Mouse (Mus musculus) c-Kit-positive CD71-positive TER-119-negative erythroid progenitor cells, embryonic 14.5 days (primary cell): ENCODE results near the gene Tecr.
"Not testable (repeated sequence)": the region's sequence is repeated elsewhere in the genome, so short reads cannot be mapped to it uniquely, and the experiment has no call there.

Experiments
- DNase-seq: peaks from one replicate; pipeline ENCODE4 v3.0.0-alpha.2; 2013; ENCODE audit warnings: low read depth

The Tecr gene

DNA sequence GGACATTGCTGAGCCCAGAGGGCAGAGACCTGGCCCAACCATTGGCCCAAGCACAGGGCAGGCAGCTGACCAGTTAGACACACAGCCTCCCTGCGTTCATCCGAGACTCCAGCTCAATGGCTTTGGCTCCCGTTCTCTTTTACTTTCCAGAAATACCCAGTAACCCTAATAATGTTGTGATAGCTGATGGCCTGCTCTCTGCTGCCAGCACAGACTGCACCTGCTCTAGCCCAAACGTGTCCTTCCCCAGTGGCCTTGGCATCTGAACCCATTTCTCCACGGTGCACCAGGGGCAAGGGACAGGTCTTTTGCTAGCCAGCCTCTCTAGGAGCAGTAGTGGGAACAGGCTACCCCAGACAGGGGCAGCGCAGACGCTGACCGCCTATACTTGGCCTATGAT lies 26.9 kb downstream of the Tecr start:
- DNase-seq, result no peak

DNA sequence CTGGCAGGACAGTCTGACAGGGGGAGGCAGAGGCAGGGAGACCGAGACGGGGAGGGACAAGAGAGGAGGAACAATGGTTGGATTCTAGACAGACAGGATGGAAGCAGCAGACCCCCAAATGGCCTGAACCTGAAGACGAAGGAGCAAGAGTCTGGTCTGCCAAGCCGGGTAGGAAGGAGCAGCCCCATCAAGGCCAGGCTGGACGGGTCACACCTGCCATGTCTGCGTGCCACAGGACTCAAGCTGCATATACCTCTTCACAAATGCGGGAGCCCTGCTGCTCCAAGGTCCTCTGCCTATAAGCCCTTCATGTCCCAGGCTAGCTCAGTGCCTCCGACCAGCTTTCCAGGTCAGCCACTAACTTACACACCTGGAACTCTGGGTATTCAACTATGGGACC lies 28.1 kb downstream of the Tecr start:
- DNase-seq, result no peak

GRCm38 (mm10) chr8:83578131-83579055 lies 29.4 kb downstream of the Tecr start:
- no peak for DNase-seq

GRCm38 (mm10) chr8:83577384-83577791 lies 30.4 kb downstream of the Tecr start:
- DNase-seq, result no peak

DNA sequence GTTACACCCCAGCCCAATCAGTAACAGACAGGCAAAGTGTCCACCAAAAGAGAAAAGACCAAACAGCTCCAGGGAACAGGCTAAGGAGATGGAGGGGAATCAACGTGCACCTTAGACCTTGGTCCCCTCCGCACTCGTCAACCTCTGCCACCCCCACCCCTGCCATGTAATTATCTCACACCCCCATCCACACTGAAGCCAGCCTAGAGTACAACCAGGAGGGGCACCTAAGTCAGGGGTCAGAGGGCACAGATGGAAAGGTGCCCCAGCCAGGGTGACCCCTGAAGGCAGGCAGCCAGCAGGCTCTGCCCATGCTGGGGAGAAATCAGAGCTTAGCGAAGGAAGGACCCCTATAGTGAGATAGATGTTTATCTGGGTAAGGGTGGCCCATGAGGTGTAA lies 30.9 kb downstream of the Tecr start:
- no peak for DNase-seq

DNA sequence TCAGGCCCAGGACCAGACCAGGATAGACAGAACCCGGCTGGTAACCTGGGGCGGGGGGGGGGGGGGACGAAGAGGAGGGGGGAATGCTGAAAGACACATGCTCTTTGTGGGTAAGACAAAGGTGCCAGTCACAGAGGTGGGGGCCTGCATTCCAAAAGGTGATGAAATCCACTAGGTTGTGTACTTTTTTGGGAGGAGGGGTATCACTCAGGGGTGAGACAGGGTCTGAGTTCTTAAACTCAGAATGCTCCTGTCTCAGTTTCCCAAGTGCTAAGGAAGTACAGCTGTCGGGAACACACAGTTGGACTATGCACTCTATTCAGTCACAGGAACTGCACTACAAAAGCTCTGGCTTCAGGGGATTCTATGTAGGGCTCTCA lies 31.3 kb downstream of the Tecr start:
- DNase-seq, result no peak

- DNase-seq, result no peak
Measured at GRCm38 (mm10) chr8:83575561-83576515, 31.9 kb downstream of the Tecr start.

GRCm38 (mm10) chr8:83574631-83575315 lies 33.0 kb downstream of the Tecr start:
- no peak for DNase-seq

DNA sequence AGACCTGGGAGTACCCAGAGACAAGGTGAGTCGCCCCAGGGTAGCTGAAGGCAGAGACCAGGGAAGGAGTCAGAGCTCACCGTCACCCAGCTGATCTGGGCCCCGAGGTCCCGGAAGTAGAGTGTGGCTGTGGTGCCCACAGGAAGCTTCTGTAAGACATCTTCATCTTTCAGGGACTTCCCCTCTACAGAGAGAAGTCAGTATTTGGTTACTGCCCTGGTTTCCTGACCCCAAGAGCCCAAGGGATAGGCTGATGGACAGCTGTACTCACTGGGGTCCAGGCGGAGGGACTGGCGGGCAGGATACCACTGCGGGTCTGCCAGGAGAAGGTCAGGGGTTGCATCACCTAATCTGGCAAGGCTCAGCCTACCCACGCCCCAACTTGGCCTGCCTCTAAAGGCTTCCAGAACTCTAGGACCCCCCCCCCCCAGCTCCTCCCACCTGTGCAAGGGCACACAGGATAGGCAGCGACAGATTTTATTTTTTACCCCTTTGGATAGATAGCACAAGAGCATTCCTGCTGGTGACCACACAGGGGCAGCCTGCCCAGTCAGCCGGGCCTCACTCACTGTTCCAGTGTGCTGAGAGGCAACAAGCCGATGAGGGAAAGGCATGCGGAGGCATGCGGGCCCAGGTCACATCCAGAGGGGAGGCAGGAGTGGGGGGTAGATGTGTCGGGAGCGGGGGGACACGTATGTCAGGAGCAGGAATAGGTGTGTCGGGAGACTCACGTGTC lies 34.5 kb downstream of the Tecr start:
- DNase-seq, result no peak

DNA sequence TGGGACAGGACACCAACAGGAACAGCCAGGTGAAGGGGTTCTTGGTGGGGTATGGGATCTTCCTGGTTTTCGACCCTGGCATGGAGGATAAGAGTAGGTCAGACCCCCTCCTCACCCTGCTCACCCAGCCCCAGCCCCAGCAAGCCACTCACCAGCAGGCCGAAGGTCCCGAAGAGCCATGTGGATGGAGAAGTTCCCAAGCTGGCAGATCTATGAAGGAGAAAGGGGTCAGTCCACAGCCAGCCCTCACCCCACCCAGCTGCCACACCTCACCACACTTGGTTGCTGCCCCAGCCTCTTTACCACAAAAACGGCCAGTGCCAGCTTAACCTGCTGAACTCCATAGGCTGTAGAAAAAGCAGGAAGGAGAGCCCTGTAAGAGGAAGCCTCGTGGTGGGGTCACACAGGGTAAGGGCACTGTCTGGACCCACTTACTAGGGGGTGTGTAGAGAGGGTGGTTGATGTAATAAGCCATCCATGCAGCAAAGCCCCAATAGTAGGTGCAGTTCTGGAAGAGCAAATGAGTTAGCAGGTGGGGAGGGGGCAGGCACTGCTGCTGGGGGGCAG lies 35.4 kb downstream of the Tecr start:
- no peak for DNase-seq

GRCm38 (mm10) chr8:83571791-83572190 lies 36.0 kb downstream of the Tecr start:
- DNase-seq, result no peak

DNA sequence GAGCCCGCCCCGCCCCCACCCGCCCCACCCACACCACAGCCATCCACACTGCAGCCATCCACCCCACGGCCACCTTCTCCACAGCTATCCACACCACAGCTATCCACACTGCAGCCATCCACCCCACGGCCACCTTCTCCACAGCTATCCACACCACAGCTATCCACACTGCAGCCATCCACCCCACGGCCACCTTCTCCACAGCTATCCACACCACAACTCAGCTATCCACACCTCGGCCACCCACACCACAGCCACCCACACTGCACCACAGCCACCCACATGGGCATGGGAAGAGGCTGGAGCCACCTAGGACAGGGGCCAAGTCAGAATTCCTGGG lies 36.8 kb downstream of the Tecr start:
- DNase-seq, result not testable (repeated sequence)

GRCm38 (mm10) chr8:83570272-83571000 lies 37.3 kb downstream of the Tecr start:
- DNase-seq, result no peak

DNA sequence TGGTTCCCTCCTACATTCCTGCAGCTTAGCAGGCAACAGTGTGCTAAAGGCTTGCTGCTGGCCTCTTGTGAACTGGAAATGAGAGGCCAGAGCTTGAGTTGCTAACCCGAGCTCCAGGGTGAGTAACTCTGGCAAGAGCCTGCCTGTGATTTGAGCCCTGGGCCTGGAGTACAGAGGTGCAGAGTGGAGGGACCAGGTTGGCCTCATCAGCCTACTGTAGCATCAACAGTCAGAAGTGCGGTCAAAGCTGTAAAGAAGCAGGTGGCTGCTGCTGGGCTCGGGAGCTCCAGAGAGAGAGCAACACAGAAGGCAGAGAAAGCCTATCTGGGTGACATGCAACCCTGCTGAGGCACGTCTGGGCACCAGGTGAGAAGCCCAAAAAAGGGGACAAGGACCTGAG lies 38.6 kb downstream of the Tecr start:
- no peak for DNase-seq

DNA sequence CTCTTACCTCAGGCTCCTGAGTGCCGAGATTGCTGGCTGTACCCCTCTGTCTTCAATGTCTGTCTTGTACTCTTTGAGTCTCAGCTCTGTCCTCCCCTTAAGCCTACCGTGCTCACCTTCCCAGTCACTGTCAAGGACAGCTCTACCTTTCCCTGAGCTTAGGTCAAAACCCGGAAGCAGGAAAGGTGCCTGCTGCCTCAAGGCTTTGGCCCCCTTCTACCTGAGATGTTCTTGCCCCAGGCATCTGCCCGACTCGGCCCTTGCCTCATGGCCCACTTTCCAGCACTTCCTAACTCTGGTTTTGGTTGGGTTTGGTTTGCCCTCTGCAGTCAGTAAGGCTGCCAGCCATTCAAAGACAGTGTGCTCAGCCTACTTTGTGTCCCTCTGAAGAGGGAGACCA lies 39.0 kb downstream of the Tecr start:
- DNase-seq, result no peak

GRCm38 (mm10) chr8:83568128-83568527 lies 39.6 kb downstream of the Tecr start:
- DNase-seq, result no peak

DNA sequence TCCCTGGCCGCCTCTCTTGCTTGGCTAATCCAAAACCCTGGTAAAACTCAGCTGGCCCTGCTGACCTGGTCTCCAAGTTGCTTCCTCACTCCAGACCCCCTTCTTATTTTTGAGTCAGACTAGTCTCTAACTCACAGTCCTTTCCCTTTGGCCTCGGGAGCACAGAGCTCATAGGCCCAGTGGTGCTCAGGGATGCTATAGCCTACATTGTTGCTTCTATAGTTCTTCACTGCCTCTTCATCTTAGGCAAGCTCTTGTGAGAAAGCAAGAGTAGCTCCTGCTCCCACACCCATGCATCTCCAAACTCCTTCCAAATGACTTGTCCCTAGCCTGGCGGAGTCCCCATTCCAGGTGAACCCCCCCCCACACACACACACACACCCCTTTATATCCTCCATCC lies 40.1 kb downstream of the Tecr start:
- DNase-seq, result no peak

GRCm38 (mm10) chr8:83566469-83567395 lies 41.0 kb downstream of the Tecr start, which contains the start of gene Ndufb7:
Ndufb7 (plus strand) TSS chr8:83566671.
- DNase-seq, result peak; percentile 74

- no peak for DNase-seq
Measured at GRCm38 (mm10) chr8:83565731-83566375, 41.9 kb downstream of the Tecr start.
